Mouse (Mus musculus): ENCODE measurements around the gene Tmem120a.

Tmem120a gene
- long read RNA-seq, experiment 1, transcript Tmem120a-201 (12 exons, 1,559 nt), result major isoform, 28 of 37 reads
- long read RNA-seq, experiment 1, partial matches to known transcripts, result 1 of 37 reads
- long read RNA-seq, experiment 1, other reads (novel, unspliced or antisense), result 7 of 37 reads
- long read RNA-seq, experiment 2, transcript Tmem120a-201 (12 exons, 1,559 nt), result major isoform, 46 of 56 reads
- long read RNA-seq, experiment 2, partial matches to known transcripts, result 3 of 56 reads
- long read RNA-seq, experiment 2, other reads (novel, unspliced or antisense), result 7 of 56 reads

DNA sequence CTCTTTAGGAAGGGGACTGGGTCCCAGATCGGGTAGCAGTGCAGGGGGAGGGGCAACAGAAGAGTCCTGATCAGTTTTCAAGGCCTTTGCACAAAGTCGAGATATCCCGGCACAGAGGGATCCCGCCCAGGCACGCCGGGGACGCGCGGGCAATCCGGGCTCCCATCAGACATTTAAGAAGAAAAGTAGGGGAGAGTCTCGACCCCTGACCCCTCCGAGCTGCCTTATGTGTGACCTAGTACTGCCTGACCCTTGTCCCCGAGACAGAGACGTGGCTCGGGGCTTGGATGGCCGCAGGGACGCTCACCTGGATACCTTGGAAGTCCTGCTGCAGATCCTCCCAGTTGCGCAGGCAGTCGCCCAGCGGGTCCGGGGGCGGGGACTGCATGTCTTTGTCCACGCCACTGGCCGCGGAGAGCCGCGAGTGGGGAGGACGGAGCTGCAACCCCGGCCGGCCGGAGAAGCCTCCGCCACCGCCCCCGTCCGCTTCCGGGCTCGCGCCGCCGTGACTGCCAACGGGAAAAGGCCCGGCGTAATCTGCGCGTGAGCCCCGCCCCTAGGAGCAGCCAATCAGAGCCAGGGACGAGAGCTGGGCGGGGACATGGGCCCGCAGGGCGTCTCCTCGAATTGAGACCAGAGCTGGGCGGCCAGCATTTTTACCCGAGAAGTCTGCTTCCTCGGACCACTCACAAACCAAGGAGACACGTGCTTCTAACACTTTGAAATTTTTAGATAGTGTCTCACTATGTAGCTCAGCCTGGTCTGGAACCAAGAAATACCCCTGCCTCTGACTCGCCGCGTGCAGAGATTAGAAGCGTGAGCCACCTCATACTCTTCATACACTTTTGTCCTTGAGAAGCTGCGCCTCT is at the start of gene Tmem120a:
TSS of gene Tmem120a (minus strand) at position 708 of the 869 bp plus-strand sequence.
- intact Hi-C loops (cut with DNase I), result loop anchor here (10.0 kb wide), 1 partner anchor 109 kb away; the partner anchor contains the start of gene Rhbdd2

DNA sequence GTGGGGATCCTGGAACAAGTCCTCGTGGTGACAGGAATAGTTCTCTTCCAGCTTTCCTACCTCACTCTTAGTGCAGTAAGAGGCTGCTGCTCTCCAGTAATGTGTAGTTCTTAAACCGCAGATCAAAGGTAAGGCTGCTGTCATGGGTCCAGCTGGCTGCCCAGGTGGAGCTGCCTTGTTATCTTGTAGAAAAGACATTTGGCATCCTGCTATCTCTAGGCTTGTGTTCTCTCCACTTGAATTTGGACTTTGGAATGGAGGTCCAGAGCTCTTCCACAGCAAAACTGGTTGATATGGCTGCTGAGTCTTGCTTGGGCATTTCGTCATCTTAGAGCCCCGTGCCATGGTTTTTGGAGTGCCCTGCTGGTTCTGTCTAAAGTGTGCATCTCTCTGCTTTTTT is 38.7 kb upstream of the Tmem120a start:
- intact Hi-C loops (cut with DNase I), result loop anchor here (10.0 kb wide), 1 partner anchor 388 kb away; the partner anchor contains the start of gene Pom121

DNA sequence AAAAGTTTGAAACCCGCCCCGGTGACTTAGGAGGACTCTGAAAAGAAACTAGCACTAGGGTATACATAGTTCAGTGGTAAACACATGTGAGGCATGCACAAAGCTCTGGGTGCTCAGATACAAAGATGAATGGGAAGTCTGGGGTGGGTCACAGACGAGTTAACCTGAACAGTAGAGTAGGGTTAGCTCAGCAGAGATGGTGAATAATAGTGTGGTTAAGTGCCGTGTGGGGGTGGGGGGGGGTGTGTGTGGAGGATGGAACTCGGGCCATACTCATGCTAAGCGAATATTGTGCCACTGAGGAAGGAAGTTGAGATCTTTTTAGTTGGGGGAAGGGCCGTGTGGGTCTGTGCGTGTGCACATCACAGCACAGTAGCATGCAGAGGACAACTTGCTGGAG is 36.1 kb upstream of the Tmem120a start:
- intact Hi-C loops (cut with DNase I), result loop anchor here (10.0 kb wide), 1 partner anchor 386 kb away; the partner anchor contains the start of gene Pom121

DNA sequence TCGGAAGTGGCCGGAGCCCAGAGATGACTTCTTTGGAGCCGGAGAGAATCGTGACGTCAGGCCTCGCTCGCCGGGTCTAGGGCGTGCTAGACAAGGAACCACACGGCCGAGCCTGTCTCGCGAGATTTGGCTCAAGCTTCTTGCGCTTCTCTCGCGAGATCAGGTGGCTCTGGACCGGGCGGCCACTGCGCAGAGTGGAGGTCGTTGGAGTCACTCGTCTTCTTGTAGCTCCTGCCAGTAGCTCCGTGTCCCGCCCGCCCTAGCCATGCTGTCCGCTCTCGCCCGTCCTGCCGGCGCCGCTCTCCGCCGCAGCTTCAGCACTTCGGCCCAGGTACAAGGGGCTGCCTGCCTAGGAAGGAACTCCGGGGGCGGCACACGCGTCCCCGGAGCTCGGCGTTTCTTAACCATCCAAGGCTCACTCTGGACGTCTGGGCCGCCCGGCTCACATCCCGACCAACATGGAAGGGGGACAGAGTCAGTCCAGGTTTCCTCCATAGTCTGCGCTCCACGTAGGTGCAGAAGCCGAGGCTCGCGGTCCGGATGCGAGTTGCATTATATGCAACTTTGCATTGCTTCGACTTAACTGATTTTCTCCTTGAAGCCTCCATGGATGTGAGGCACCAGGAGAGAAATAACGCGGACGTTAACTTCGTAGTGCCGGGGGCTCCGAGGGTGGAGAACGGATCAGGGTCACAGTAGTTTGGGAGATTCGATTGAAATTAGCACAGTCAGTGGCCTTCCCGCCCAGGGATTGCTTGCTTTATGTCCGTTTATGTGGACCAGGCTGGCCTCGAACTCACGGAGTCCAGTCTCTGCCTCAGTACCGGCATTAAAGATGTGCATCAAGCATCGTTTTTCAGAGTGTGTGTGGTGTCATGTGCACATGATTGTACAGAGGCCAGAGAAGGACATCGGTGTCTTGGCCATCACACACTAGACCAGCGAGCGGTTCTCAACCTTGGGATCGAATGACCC is 34.5 kb upstream of the Tmem120a start, which contains the start of gene Mdh2:
TSS of gene Mdh2 (plus strand) at position 10 of the 975 bp plus-strand sequence.
- intact Hi-C loops (cut with DNase I), result no loop called here

DNA sequence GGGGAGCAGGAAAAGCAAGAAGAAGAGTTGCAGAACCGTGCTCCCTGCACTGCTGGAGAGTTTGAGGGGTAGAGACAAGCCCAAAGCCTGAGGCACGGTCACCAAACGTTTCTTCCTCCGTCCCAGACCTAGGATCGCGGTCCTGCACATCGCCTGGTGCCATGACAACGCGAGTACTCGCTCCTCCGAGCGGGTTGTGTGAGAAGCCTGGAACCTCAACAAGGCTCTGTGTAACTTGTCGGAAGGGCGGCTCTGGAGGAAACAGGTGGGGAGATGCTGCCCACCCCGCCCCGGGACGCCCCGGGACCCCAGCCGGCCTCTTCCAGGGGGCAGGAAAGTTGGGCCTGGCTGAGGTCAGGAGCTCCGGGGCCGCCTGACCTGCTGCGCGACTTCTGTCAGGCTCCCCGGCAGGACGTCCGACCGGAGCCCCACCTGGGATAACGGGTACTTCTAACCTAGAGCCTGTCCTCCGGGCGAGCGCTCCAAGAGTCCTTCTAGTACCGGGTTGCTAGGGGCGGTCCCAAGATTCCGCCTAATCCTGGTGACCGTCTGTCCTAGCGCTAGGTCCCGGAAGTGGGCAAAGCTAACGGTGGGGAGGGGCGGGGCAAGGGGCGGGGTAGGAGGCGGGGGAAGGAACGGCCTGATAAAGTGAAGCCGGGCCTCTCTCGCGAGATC is 33.7 kb upstream of the Tmem120a start, which contains the start of gene Styxl1:
TSS of gene Styxl1 (minus strand) at position 590 of the 675 bp plus-strand sequence.
- intact Hi-C loops (cut with DNase I), result no loop called here

DNA sequence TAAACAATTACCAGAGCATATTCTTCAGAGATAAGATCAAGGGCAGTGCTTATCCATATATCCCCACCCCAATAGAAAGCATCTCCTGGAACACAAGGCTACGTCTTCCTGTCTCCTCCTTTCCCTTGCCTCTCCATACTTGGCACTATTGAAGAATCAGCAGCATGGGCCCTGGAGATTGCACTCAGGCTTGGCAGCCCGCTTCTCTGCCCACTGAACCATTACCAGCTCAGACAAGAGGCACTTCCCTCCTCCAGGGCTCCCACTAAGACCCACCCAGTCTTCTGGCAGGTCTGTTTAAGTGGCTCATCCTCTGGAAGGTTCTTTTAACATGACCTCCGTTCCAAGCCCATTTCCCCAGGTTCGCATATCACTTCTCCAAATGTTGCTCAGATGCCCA is 32.3 kb upstream of the Tmem120a start:
- intact Hi-C loops (cut with DNase I), result no loop called here

DNA sequence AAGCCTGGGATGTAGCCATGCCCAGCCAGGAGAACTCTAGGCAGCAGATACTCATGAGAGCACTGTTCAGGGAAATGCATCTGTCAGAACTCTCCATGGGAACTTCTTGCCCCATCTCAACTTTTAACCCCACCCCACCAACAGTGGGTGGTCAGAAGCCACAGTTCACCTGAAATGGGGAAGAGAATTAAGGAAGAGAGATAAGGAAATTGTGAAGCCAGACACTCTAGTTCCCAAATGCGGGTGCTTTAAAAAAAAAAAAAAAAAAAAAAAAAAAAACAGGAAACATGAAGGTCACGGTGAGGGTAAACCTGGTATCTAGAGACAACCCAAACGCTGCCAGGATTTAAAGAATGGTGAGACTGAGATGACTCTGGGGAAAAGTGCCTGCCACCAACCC is 28.3 kb upstream of the Tmem120a start:
- intact Hi-C loops (cut with DNase I), result no loop called here

DNA sequence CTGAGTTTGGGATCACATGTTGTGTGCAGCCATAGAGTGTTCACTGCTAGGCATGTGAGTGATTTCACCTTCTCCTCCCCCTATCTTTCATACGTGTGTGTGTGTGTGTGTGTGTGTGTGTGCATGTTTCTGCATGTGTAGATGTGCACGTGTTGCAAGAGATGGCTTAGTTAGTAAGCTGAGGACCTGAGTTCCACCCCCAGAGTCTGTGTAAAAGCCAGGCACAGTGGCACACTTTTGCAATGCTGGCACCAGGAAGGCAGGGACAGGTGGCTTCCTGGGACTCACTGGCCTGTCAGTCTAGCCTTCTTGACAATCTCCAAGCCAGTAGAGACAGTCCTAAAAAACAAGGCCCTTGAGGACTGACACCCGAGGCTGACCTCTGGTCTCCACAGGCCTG is 20.7 kb upstream of the Tmem120a start:
- intact Hi-C loops (cut with DNase I), result loop anchor here (5.0 kb wide), 1 partner anchor 213 kb away; no protein-coding TSS in a partner anchor

DNA sequence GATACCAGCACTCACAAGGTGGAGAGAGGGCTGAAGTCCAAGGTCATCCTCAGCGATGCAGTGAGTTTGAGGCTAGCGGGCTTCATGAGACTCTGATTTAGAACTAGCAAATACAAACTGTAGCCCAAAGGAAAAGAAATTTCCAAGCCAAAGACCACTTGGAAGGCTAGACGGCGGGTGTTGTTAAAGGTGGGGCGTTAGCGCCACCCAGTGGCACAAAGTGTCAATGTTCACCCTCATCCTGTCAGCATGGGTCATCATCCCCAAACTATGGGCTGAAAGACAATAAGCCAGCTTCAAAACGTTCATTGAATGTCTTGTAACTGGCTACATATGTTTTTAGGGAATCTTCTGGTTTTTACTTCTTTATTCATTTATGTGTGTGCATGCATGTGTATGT is 19.3 kb upstream of the Tmem120a start:
- intact Hi-C loops (cut with DNase I), result loop anchor here (1.0 to 5.0 kb wide), 2 partner anchors 147 to 211 kb away; no protein-coding TSS in a partner anchor

DNA sequence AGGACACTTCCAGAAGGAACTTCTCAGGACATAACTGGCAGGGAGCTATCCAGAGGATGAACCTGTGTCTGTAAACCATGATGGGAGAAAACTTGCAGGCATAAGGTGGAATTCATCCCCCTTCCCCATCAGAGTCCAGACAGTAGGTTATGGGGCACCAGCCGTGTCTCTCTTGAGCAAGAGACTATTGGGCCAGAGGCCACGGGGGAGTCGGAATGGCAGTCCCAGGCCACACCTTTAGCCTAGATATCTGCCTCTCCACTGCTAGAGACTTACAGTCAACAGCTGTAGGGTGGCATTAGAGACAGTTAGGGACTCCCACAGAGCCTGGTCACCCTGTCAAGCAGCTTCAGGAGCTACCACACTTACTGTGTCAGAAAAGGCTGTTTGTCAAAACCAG is 17.6 kb upstream of the Tmem120a start:
- intact Hi-C loops (cut with DNase I), result loop anchor here (5.0 kb wide), 1 partner anchor 210 kb away; no protein-coding TSS in a partner anchor

DNA sequence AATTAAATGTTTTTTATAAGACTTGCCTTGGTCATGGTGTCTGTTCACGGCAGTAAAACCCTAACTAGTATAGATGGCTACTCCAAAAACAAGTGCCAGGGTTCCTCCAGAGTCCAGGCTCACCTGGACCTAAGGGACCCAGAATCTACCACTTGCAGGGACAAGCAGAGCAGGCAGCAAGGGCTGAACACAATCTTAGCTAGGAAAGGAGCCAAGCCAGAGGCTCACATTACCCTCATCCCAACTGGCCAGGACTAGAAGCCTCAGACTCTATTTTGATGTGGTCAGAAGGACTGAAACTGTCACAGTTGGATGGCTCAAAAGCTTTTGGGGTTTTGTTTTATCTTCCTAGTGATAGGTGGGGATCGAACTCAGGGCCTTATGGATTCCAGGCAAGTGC is 7.3 kb upstream of the Tmem120a start:
- intact Hi-C loops (cut with DNase I), result no loop called here

DNA sequence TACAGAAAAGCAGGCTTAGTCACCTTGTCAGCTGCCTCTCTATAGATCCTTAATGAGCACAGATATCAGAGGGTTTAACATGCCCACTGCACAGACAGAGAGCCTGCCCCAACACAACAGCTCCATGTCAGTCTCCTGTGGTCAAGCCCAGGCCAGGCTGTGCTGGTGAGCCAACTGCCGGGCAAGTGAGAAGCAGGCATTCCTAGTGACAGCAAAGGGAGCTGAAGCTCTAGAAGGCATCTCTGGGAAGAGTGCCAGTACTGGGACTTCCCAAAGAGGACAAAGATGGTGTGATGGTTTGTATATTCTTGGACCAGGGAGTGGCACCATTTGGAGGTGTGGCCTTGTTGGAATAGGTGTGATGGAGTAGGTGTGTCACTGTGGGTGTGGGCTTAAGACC is 6.8 kb upstream of the Tmem120a start:
- intact Hi-C loops (cut with DNase I), result no loop called here

DNA sequence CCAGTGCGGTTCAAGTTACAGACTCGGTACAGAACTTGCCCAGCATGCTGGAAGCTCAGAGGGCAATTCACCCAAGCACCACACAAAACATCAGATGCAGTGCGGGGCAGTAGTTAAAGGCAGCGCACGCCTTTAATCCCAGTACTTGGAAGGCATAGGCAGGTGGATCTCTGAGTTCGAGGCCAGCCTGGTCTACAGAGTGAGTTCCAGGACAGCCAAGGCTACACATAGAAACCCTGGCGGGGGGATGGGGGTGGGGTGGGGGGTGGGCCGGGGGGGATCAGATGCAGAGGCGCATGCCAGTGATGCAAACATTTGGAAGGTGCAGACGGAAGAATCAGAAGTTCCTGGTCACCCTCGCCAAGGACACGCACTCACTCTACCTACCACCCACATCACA is 494 bp upstream of the Tmem120a start:
- intact Hi-C loops (cut with DNase I), result loop anchor here (10.0 kb wide), 1 partner anchor 110 kb away; the partner anchor contains the start of gene Rhbdd2

DNA sequence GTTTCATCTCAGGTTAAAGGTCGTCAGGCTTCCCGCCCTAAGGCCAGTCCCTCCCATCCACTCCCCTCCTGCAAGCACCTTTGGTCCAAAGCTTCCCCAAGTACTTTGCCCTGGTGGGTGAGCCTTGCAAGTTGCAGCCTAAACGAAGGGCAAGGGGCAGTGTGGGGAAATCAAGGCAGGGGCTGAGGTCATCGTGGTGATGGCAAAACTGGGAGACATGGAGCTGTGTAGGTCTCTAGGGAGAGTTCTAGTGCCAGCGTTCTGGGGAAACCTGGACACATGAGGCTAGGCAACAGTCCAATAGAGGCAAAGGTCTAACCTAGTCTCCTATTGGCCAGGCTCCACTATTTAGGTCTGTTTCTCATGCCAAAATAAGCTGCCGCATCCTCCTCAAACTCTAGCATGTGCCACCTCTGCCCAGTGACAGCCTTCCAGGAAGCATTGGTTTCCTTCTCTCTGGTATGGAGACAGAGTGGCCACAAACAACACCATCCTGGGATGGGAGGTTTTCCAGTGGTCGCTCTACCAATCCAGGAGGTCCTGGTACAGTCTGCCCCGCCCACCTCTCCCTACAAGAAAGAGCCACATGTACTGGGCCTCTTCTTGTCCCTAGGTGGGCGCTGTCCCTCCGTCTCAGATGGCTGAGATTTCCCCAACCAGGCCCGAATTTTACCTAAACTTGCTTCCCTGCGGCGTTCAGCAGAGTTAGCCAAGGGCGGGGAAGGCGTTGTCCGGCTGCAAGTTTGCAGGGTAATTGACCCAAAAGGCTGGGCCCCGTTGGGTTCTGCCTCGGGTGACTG is 1.1 kb downstream of the Tmem120a start:
- intact Hi-C loops (cut with DNase I), result loop anchor here (10.0 kb wide), 1 partner anchor 108 kb away; the partner anchor contains the start of gene Rhbdd2

DNA sequence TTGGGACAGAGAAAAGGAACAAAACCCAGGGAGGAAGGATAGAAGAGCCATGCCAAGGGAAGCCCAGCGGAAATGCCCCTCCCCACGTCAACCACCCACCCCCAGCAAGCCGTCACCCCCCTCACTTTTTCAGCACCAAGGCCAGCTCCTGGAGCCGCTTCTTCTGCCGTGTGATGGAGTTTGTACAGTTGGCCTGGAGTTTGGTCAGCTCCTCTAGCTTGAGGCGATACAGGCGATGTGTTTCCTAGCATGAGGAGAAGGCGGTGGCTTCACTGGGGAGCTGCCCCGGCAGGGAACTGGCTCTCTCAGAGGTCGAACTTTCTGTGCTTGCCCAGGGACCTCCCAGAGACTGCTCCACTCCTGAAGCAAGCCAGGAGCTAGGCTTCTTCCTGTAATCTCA is 2.1 kb downstream of the Tmem120a start:
- intact Hi-C loops (cut with DNase I), result loop anchor here (10.0 kb wide), 1 partner anchor 107 kb away; the partner anchor contains the start of gene Rhbdd2

DNA sequence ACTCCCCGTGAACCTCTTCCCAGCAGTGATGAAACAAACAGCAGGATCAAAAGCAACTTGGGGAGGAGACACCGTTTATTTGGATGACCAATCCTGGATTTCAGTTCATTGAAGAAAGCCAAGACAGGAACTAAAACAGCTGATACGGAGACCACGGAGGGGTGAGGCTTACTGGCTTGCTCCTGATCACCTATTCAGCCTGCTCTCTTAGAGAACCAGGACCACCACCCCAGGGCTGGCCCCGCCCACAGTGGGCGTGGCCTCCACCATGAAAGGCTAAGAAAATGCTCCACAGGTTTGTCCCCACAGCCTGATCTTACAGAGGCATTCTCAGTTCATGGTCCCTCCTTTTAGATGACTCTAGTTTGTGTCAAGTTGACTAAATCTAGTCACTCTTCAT is 6.0 kb downstream of the Tmem120a start:
- intact Hi-C loops (cut with DNase I), result loop anchor here (5.0 kb wide), 1 partner anchor 46 kb away; no protein-coding TSS in a partner anchor

DNA sequence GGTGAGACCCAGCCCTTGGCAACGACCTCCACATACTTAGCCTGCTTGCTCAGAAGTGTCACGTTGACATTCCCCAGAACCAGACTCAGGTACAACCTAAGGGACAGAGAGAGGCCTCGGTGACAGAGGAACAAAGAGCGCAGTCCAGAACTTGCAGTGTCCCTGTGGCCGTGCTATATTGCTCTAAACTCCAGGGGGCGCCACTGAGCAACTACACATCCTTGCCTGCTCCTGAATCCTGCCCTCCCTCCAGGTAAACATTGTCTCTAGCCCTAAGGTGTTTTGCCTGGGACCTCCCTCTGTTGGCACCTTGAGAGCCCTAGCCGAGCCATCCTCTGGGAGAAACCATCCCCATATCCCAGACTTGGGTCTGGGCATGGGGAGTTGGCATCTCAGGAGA is 7.1 kb downstream of the Tmem120a start:
- intact Hi-C loops (cut with DNase I), result loop anchor here (5.0 kb wide), 1 partner anchor 45 kb away; no protein-coding TSS in a partner anchor

DNA sequence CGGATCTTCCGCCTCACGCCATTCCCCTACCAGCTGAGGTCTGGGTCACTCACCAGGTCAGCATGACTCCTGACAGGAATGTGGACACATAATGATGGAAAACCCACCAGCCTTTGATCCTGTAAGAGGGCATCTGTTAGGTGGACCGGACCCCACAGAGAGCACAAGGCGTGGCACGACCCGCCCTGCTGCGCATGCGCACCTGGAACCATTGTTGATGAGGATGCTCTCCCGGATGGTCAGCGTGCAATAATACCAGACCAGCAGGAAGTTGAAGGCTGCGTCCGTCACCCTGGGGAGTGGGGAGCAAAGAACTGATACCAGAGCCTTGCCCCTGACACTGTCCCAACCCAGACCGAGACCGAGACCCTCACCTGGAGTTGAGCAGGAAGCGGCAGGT is 7.7 kb downstream of the Tmem120a start:
- intact Hi-C loops (cut with DNase I), result loop anchor here (5.0 kb wide), 1 partner anchor 44 kb away; no protein-coding TSS in a partner anchor

DNA sequence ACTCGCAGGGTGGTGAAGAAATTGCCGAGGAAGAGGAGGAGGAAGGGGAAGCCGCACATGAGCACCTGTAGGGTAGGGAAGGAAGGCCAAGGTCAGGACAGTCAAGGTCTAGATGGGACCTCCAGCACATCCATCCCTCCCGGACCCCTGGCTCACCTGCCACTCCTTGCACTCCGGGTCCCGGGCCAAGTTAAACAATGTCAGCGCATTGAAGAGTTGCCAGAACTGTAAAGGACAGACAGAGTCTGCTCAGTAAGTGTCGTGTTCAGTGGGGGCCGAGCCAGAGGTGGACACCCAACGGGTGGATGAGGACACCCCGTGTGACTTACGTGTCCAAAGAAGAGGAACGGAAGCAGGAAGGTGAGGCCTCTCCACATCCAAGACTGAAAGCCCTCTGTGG is 8.5 kb downstream of the Tmem120a start:
- intact Hi-C loops (cut with DNase I), result loop anchor here (5.0 kb wide), 1 partner anchor 43 kb away; no protein-coding TSS in a partner anchor
